Mouse (Mus musculus): ENCODE data around the gene Dclk3.
A peak's percentile ranks its signal among the peaks of the same experiment; 100 is the strongest.

Dclk3 gene

DNA sequence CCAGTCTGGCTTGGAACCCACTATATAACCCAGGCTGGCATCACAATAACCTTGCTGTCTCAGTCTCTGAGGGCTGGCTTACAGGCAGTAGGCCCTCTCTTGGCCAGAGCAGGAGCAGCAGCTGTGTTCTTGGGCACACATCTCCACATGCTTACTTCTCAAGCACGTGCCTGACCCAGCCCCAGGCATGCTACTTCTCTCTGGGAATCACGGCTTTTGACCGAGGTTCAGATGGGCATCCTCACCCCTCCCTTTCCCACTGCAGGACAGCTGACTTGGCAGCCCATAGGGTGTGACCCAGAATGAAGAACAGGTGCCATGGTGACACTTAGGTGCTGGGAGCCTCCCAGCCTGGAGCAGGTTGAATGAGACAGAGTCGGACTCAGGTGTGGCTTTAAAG, 52.4 kb downstream of the Dclk3 start:
- no peak for DNase-seq

- DNase-seq = no peak
These were observed 54.6 kb downstream of the Dclk3 start for GRCm38 (mm10) chr9:111493490-111493889.

- DNase-seq = peak; percentile 87 to 92
These were observed 56.7 kb downstream of the Dclk3 start for GRCm38 (mm10) chr9:111495561-111495960.

DNA sequence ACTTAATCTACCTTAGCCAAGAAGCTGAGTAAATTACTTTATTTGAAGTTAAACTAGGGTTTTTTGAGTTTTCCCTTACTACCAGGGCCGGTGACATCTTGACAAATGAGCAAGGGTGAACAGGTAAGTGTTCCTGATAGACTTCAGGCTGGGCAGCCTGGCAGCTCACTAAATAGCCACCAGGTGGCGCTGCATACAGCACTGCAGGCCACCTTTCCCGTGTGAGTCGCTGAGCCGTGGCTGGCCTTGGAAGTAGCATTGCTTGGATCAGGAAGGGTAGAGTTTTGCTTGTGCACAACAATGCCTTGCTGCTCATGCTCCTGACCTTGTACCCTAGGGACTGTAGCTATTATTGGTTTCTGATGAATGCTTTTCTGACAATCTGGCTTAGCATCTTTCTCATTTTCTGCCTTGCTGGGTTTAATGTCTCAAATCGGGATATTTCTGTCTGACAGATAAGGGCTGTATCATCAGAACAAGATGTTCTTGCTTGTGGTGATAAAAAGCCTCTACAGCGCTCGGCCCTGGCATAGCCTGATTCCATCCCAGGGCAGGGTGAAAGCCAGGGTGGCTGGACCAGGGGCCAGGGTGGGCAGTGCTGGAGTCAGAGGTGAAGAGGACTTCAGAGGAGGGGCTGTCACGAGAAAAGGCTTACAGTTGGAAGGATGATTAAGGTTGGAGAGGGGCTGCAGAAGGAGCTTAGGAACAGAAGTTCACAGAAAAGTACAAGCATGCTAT, 58.4 kb downstream of the Dclk3 start:
- peak; percentile 93 for DNase-seq

GRCm38 (mm10) chr9:111500211-111500610, 61.3 kb downstream of the Dclk3 start:
- DNase-seq = no peak

DNA sequence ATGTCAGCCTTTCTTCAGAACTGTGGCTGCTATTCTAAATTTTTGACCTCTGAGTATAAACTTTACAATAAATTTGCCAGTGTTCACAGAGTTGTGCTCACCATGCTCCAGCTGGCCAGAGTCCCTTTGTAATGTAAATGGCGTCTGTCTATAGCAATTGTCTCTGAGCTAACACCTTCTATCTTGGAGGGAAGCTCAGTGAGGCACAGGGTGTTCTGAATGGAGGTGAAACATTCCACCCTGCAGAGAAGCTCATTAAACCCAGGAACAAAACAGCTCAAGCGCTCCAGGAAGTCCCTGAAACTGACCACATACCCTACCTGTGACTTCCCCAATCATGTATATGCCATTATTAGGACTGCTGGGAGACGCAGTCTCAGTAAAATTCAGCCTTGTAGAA, 67.2 kb downstream of the Dclk3 start:
- no peak for DNase-seq

- DNase-seq = peak; percentile 54 to 61
These were observed 75.9 kb downstream of the Dclk3 start for GRCm38 (mm10) chr9:111514586-111515473.

DNA sequence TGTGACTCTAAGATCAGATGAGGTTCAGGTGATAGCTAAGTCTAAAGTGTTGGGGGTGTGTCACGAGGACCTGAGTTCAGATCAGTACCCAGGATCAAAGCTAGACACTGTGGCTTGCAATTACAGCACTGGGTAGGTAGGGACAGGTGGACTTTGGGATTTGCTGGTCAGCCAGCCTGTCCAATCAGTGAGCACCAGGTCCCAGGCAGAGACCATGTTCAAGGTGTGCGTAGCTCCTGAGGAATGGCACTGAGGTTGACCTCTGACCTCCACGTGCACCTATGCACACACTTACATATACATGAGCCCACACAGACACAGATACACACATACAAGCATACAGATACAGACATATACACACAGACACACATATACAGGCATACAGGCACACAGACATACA, 76.7 kb downstream of the Dclk3 start:
- DNase-seq = no peak

- no peak for DNase-seq
These were observed 83.3 kb downstream of the Dclk3 start for GRCm38 (mm10) chr9:111522226-111522625.

DNA sequence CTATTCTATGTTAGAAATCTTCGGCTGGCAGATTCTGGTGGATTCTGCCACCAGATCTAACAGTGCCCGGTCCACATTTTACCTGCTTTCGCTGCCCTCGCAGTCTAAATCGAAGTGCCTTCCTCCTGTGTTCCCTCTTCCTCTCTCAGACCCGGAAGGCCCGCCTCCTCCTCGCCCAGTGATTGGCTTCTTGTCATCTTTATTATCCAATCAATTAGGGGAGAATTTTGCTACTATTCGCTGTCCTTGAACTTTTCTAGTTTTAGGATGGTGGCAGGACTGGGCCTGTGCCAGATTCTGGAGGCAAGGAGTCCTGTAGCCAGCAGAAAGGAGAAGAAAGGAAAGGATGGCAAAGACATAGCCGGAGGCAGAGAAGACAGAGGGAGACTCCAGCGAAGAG, 84.2 kb downstream of the Dclk3 start:
- no peak for DNase-seq

DNA sequence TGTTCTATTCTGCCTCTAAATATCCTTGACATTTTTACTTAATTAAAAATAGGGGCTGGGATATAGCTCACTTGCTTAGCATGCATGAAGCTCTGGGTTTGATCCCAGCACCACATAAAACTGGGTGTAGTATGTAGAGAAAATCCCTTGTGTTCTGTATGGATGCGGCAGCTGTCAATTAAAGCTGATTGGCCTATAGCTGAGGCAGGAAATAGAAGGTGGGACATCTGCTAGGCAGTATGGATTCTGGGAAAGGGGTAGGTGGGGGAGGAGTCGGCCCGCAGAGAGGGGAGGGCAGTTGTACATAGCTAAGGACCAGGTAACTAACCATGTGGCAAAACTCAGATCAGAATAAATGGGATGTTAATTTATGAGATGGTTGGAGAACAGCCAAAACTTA, 85.0 kb downstream of the Dclk3 start:
- no peak for DNase-seq

- DNase-seq = no peak
These were observed 96.0 kb downstream of the Dclk3 start for GRCm38 (mm10) chr9:111534744-111535423.

DNA sequence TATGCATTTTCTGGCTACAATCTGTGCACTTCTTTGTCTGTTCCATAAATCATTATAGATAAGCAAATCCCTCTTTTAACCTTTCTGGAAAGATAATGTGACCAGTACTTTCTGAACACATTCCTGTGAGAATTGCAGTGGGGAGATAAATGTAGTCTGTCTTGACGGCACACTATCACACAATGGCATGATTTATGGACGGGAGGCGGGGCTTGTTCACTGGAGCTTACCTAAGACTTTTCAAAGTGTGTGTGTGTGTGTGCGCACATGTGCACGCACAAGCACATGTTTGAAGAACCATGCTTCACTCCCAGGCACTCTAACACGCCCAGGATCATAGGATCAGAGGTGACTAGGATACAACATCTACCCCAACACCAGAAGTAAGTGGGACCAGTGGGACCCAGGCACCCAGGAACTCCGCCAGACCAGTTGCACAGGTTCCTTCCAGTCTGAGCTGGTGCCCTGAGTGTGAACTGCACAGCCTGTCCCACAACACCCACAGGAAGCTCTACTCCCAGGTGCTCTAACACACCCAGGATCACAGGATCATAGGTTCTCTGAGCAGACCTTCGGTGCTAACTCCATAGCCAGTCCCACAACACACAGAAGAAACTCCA, 96.7 kb downstream of the Dclk3 start:
- DNase-seq = no peak

Measured in cerebellum, postnatal 14 days (tissue).